Mouse (Mus musculus): ENCODE measurements around the gene Syf2. TPM values are rescaled to one million over a fixed set of nuclear protein-coding genes. Genes with fewer than 3 reads are reported as not detected.

The Syf2 gene
- total and polyA plus RNA-seq, 3 experiments: 94.6 to 165 (median 103) TPM

DNA sequence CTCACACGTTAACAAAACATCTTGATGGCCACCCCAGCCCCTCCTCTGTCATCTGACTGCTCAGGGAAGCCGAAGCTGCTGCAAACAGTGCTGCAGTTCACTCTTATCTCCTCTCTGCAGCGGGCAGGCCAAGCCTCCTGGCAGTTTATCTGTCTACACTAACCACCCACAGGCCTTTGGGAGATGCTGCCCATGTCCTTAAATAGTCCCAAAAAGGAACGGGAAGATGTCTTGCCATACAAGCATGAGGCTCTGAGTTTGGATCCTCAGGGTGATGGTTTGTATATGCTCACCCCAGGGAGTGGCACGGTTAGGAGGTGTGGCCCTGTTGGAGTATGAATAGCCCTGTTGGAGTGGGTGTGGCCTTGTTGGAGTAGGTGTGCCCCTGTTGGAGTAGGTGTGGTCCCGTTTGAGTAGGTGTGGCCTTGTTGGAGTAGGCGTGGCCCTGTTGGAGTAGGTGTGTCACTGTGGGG, 51.3 kb downstream of the Syf2 start (continued):
- TF ChIP-seq NRF1 (IDR thresholded peaks at IDR 0.05; ENCODE audit: insufficient read depth, low read depth, low read length, poor library complexity, severe bottlenecking) (no peak), ZNF384 (IDR thresholded peaks at IDR 0.05; ENCODE audit: low read depth, low read length) (no peak), NELFE (IDR thresholded peaks at IDR 0.05; ENCODE audit: low read depth, low read length) (no peak), ZKSCAN1 (IDR thresholded peaks at IDR 0.05; ENCODE audit: low read depth, low read length) (no peak), MEF2A (IDR thresholded peaks at IDR 0.05; ENCODE audit: extremely low read depth, insufficient replicate concordance, low read depth, low read length, poor library complexity, severe bottlenecking) (peak; percentile 89; the same call in 1 of the 2 replicates), MAFK (IDR thresholded peaks at IDR 0.05; ENCODE audit: borderline replicate concordance, low read depth, low read length) (no peak), TBP (IDR thresholded peaks at IDR 0.05; ENCODE audit: low read depth, low read length) (peak; percentile 69; the same call in 1 of the 2 replicates), ZMIZ1 (IDR thresholded peaks at IDR 0.05; ENCODE audit: low read depth, low read length) (no peak; the same call in none of the 2 replicates), ETS1 (IDR thresholded peaks at IDR 0.05; ENCODE audit: low read depth, low read length) (peak; percentile 96), CHD2 (IDR thresholded peaks at IDR 0.05; ENCODE audit: low read length) (no peak; the same call in 1 of the 2 replicates), POLR2AphosphoS5 (IDR thresholded peaks at IDR 0.05; ENCODE audit: borderline replicate concordance, low read depth, low read length) (no peak), GATA1 (IDR thresholded peaks at IDR 0.05; ENCODE audit: low read depth, low read length) (peak; percentile 98), UBTF (IDR thresholded peaks at IDR 0.05; ENCODE audit: borderline replicate concordance, insufficient read depth, low read depth, low read length) (no peak), MAX (IDR thresholded peaks at IDR 0.05; ENCODE audit: low read length) (peak; percentile 22; the same call in 1 of the 2 replicates), GABPA (IDR thresholded peaks at IDR 0.05; ENCODE audit: low read depth, low read length) (no peak), TAL1 (IDR thresholded peaks at IDR 0.05; ENCODE audit: low read length) (peak; percentile 100), ELF1 (IDR thresholded peaks at IDR 0.05; ENCODE audit: low read depth, low read length) (peak; percentile 12; the same call in 1 of the 2 replicates), EP300 (IDR thresholded peaks at IDR 0.05; ENCODE audit: low read depth in 1 of 2, low read length in 2 of 2) (peak; percentile 99), USF2 (IDR thresholded peaks at IDR 0.05; ENCODE audit: borderline replicate concordance in 1 of 2, insufficient read depth in 1 of 2, low read depth in 1 of 2, low read length in 2 of 2) (no peak), ZC3H11A (IDR thresholded peaks at IDR 0.05; ENCODE audit: low read depth, low read length) (no peak), MYB (IDR thresholded peaks at IDR 0.05; ENCODE audit: low read depth, low read length) (peak; percentile 95)

DNA sequence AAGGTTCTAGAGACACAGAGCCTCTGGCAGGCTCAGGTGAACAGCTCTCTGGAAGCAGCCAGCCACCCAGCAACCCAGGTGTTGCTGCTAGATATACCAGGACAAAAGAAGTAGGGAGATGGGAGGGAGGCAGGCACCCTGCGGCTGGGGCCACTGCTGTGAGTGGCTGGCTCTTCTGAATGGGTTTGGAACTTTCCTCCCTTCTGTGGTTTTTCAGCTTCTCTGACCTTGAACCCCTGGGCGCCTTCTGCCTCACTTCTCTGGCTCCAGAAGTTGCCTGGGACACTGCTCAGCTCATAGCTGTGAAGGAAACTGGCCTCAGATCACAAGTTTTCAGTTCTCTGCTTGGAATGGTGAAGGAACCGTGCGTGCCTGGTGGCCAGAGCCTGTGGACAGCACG, 52.4 kb downstream of the Syf2 start:
- peak overlapping the region; percentile 39 to 57 for H3K4me3 ChIP-seq (ENCODE audit: control insufficient read depth in 1 of 2, insufficient read depth in 1 of 2, low read depth in 2 of 2, low read length in 2 of 2)
- H3K79me2 ChIP-seq (ENCODE audit: control insufficient read depth, insufficient read depth, low read length, poor library complexity): no peaks in the 10 kb centered on the region
- peak overlapping the region; percentile 64 for H3K9ac ChIP-seq (ENCODE audit: control insufficient read depth, low read depth, low read length, poor library complexity, severe bottlenecking)
- peak overlapping the region; percentile 96 for H3K27ac ChIP-seq (ENCODE audit: control insufficient read depth, low read depth, low read length)
- 0 out of 4 replicates have a peak, but pooled peaks cover 0 to 2% of the 10 kb centered on the region in 2 experiments for H3K27me3 ChIP-seq (ENCODE audit: control insufficient read depth in 1 of 2, insufficient read depth in 2 of 2, low read length in 2 of 2)
- H3K36me3 ChIP-seq (ENCODE audit: control insufficient read depth in 1 of 2, insufficient read depth in 2 of 2, low read length in 2 of 2): peaks cover 0 to 24% of the 10 kb centered on the region in 2 experiments; a peak in 2 of 4 replicates
- no peak for DNase-seq (ENCODE audit: low read depth, low spot score)
- no peaks in the 10 kb centered on the region for H3K9me3 ChIP-seq (replicated peaks; ENCODE audit: insufficient read depth, low read length)
- TF ChIP-seq TAL1 (IDR thresholded peaks at IDR 0.05; ENCODE audit: low read length) (peak; percentile 75), ZMIZ1 (IDR thresholded peaks at IDR 0.05; ENCODE audit: low read depth, low read length) (no peak)
- H3K4me1 ChIP-seq (ENCODE audit: control insufficient read depth in 1 of 2, insufficient read depth in 2 of 2, low read length in 2 of 2): peaks cover 15 to 19% of the 10 kb centered on the region in 2 experiments

Data from MEL (cell line).